Mouse (Mus musculus) embryonic facial prominence, embryonic 15.5 days (tissue): Measurements from ENCODE around the gene Mettl27. TPM values are rescaled to one million over a fixed set of nuclear protein-coding genes. Genes with fewer than 3 reads are reported as not detected.
"Not testable (repeated sequence)": the region's sequence is repeated elsewhere in the genome, so short reads cannot be mapped to it uniquely, and the experiment has no call there.

Source experiments
- ATAC-seq: fragments of 200-750 bp; cut with Nextera tagmentation; 2 replicates; pipeline ENCODE4 v1.8.0; 2017; ENCODE audit warnings: low read depth, moderate TSS enrichment; ENCODE audit not compliant: insufficient number of reproducible peaks, low FRiP score, low TSS enrichment
- H3K27ac ChIP-seq: fragments of 300-500 bp; sonication (generic); replicated peaks from 2 replicates; pipeline ENCODE4 v1.5.1; 2015; ENCODE audit warnings: mild to moderate bottlenecking, inconsistent platforms
- H3K27me3 ChIP-seq: fragments of 300-500 bp; sonication (generic); 2 replicates; pipeline ENCODE4 v1.6.1; 2015; ENCODE audit warnings: inconsistent platforms
- H3K36me3 ChIP-seq: fragments of 300-500 bp; sonication (generic); 2 replicates; pipeline ENCODE4 v1.6.1; 2015; ENCODE audit warnings: mild to moderate bottlenecking, inconsistent platforms
- H3K4me1 ChIP-seq: fragments of 300-500 bp; sonication (generic); 2 replicates; pipeline ENCODE4 v1.6.1; 2015; ENCODE audit warnings: inconsistent platforms
- H3K4me2 ChIP-seq: fragments of 300-500 bp; sonication (generic); replicated peaks from 2 replicates; pipeline ENCODE4 v1.6.1; 2015; ENCODE audit warnings: mild to moderate bottlenecking, inconsistent platforms
- H3K4me3 ChIP-seq: fragments of 300-500 bp; sonication (generic); replicated peaks from 2 replicates; pipeline ENCODE4 v1.5.1; 2015; ENCODE audit warnings: mild to moderate bottlenecking, inconsistent platforms
- H3K9ac ChIP-seq: fragments of 300-500 bp; sonication (generic); 2 replicates; pipeline ENCODE4 v1.6.1; 2015; ENCODE audit warnings: inconsistent platforms
- H3K9me3 ChIP-seq: fragments of 300-500 bp; sonication (generic); replicated peaks from 2 replicates; pipeline ENCODE4 v1.6.1; 2016; ENCODE audit warnings: inconsistent platforms
- WGBS: fragments of 180-500 bp; shearing (Covaris S2); methylation state at CpG from one replicate; pipeline ENCODE4 v1.1.7; 2015; 5-methylcytosine and 5-hydroxymethylcytosine counted together
- polyA plus RNA-seq: library from polyadenylated mRNA; unstranded; fragments of >200 nt; fragmentation: Nextera tagmentation; extraction: Ambion mirVana; gene quantifications from 2 replicates; pipeline ENCODE4 v1.2.1, GENCODE M21; 2015

Gene Mettl27
- polyA plus RNA-seq, 1 experiment from 2014 or later: 20.1 TPM

DNA sequence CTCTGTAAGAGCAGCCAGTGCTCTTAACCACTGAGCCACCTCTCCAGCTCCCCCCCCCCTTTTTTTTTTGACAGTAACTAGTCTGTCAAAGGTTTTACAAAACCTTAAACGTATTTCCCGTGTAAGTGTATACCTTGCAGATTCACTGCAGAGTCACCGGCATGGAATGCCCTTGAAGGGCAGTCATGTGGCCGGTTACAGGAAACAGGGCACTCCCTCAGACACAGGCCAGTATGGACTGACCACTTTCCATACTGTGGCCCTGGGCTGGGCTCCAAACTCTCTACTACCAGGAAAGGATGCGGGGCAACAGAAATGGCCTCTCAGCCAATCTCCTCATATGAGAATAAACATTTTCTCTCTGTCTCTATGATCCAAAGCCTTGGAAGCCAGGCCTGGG lies 23.3 kb downstream of the Mettl27 start:
- H3K9me3 ChIP-seq: no peaks in the 10 kb centered on the region
- no peak for ATAC-seq
- WGBS: 68% methylated on average over 5 of the region's 5 CpGs

DNA sequence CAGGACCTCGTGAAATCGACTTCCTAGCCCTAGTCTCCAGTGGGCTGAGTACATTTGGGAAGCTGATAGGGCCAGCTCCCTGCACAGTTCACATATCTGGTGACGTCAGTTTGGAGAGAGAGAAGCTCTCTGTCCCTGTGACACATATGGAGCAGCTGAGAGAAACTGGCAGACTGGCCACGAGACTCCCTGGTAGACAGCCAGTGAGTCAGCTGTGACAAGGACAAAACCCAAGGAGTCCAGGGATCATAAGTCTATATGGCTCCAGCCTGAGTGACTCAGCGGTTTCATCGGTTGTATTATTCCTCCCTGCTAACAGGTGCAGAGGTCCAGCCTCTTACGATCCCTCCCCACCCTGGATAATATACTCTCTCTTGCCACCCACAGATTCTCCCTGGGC lies 26.9 kb downstream of the Mettl27 start:
- Histone ChIP-seq H3K9ac (no peak overlapping the region), H3K4me2 (no peak overlapping the region), H3K9me3 (no peaks in the 10 kb centered on the region), H3K27ac (no peak overlapping the region), H3K36me3 (no peaks in the 10 kb centered on the region), H3K4me3 (no peak overlapping the region), H3K4me1 (peaks cover 8% of the 10 kb centered on the region), H3K27me3 (no peaks in the 10 kb centered on the region)
- ATAC-seq: peak; percentile 49; the same call in 1 of the 2 replicates
- 71% methylated on average over 7 of the region's 7 CpGs for WGBS

More for the DNA sequence above, 23.3 kb downstream of the Mettl27 start:
- H3K4me2 ChIP-seq: no peak overlapping the region
- no peak overlapping the region for H3K4me3 ChIP-seq
- no peaks in the 10 kb centered on the region for H3K27me3 ChIP-seq
- no peaks in the 10 kb centered on the region for H3K36me3 ChIP-seq
- peaks cover 9% of the 10 kb centered on the region for H3K4me1 ChIP-seq
- H3K27ac ChIP-seq: no peak overlapping the region
- no peak overlapping the region for H3K9ac ChIP-seq

DNA sequence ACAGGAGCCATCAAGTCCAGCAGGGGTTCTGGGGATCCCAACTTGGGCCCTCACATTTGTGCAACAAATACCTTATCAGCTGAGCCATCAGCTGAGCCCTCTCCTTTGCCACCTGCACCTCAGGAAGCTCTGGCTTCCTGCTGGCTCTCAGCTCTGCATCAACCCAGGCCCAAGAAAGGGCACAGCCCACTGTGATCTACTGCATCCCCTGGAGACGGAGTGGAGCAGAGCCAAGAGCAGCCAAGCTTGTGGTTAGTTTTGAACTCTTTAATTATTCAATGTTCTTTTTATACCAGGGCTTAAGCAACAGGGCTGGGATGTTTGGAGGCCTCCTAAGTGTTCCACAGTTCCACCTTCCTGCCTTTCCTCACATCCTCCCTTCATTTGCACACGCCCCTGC lies 28.3 kb downstream of the Mettl27 start:
- H3K4me2 ChIP-seq: no peak overlapping the region
- no peak overlapping the region for H3K9ac ChIP-seq
- no peaks in the 10 kb centered on the region for H3K36me3 ChIP-seq
- H3K4me1 ChIP-seq: peaks cover 9% of the 10 kb centered on the region
- H3K27me3 ChIP-seq: no peaks in the 10 kb centered on the region
- no peak overlapping the region for H3K4me3 ChIP-seq
- ATAC-seq: peak; percentile 34; the same call in 1 of the 2 replicates
- H3K9me3 ChIP-seq: no peaks in the 10 kb centered on the region
- 0 out of 2 replicates have a peak overlapping the region, but pooled peaks have one; percentile 41 for H3K27ac ChIP-seq
- WGBS: 41% methylated on average over 2 of the region's 2 CpGs

DNA sequence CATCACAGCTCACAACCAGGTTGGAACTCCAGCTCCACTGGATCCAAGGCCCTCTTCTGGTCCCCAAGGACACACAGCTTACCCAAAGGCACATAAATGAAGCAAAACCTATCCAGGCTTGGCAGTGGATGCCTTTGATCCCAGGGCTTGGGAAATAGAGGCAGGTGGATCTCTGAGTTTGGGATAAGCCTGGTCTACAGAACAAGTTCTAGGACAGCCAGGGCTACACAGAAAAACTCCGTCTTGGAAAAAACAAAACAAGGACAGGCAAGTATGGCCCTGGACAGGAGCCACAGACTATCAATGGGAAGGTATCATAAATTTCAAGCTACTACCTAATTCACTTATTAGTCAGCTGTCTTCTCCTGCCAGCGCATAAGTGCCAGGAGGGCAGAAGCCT lies 29.4 kb downstream of the Mettl27 start:
- H3K36me3 ChIP-seq: no peaks in the 10 kb centered on the region
- no peaks in the 10 kb centered on the region for H3K9me3 ChIP-seq
- H3K4me2 ChIP-seq: no peak overlapping the region
- ATAC-seq: no peak
- H3K27ac ChIP-seq: no peak overlapping the region
- H3K27me3 ChIP-seq: no peaks in the 10 kb centered on the region
- no peak overlapping the region for H3K9ac ChIP-seq
- peaks cover 19% of the 10 kb centered on the region for H3K4me1 ChIP-seq
- WGBS: 91% methylated on average over 2 of the region's 2 CpGs
- no peak overlapping the region for H3K4me3 ChIP-seq

DNA sequence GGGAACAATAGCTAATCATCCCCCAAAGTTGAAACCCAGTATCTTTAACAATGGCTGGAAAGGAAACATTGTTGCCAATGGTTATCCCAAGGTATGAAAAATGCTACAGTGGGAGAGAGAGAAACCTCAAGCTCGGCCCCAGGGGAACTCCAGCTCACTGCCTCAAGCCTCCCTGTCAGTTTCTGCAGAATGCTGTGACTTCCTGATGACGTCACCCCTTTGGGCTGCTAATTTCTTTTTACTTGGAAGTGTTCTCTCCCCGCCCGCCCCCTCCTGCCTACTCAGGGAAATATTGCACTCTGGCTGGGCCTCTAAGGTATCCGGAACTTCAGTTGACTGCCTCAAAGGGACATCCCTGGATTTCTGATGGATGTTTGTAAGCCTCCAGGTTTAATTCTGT lies 31.4 kb downstream of the Mettl27 start:
- Histone ChIP-seq H3K4me1 (peaks cover 23% of the 10 kb centered on the region), H3K4me3 (no peak overlapping the region), H3K27ac (no peak overlapping the region), H3K27me3 (no peaks in the 10 kb centered on the region), H3K9me3 (no peaks in the 10 kb centered on the region), H3K36me3 (no peaks in the 10 kb centered on the region), H3K9ac (no peak overlapping the region), H3K4me2 (no peak overlapping the region)
- WGBS: 28% methylated on average over 5 of the region's 5 CpGs
- ATAC-seq: no peak

DNA sequence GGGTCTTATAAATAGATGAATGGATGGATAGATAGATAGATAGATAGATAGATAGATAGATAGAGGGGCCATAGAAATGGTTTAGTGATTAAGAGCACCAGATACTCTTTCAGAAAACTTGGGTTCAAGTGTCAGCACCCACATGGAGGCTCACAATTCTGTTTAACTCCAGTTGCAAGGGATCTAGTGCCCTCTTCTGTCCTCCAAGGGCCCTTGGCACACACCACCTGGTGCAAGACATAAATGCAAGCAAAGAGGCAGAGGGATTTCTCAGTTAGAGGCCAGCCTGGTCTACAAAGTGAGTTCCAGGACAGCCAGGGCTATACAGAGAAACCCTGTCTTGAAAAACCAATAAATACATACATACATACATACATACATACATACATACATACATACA lies 32.5 kb downstream of the Mettl27 start:
- H3K36me3 ChIP-seq, H3K9ac ChIP-seq, ATAC-seq, H3K27me3 ChIP-seq, H3K4me2 ChIP-seq, H3K4me3 ChIP-seq, H3K9me3 ChIP-seq, H3K27ac ChIP-seq: not testable (repeated sequence)
- H3K4me1 ChIP-seq: peaks cover 23% of the 10 kb centered on the region

DNA sequence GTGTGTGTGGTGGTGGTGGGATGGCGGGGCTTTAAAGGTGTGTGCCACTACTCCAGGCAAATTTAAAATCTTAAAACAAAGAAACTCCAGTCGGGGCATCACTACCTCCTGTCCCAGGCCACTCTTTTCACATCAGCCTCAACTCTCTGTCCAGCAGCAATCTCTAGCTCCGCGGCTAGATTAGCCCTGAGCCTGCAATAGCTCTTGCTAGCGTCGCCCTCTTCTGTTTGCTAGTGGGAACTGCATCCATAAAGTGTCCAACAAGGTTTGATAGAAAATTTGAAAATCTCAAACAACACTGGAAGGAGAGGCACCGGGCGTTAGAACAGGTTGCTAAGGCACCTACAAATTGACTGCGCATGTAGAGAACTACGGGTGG lies 33.3 kb downstream of the Mettl27 start:
- no peaks in the 10 kb centered on the region for H3K36me3 ChIP-seq
- peak overlapping the region; percentile 58 for H3K4me2 ChIP-seq
- H3K4me3 ChIP-seq: peak overlapping the region; percentile 34
- H3K4me1 ChIP-seq: peaks cover 23% of the 10 kb centered on the region
- H3K9me3 ChIP-seq: no peaks in the 10 kb centered on the region
- 4% methylated on average over 10 of the region's 10 CpGs for WGBS
- peak overlapping the region; percentile 48; the same call in 1 of the 2 replicates for H3K27ac ChIP-seq
- no peaks in the 10 kb centered on the region for H3K27me3 ChIP-seq
- ATAC-seq: no peak
- no peak overlapping the region; the same call in 1 of the 2 replicates for H3K9ac ChIP-seq

DNA sequence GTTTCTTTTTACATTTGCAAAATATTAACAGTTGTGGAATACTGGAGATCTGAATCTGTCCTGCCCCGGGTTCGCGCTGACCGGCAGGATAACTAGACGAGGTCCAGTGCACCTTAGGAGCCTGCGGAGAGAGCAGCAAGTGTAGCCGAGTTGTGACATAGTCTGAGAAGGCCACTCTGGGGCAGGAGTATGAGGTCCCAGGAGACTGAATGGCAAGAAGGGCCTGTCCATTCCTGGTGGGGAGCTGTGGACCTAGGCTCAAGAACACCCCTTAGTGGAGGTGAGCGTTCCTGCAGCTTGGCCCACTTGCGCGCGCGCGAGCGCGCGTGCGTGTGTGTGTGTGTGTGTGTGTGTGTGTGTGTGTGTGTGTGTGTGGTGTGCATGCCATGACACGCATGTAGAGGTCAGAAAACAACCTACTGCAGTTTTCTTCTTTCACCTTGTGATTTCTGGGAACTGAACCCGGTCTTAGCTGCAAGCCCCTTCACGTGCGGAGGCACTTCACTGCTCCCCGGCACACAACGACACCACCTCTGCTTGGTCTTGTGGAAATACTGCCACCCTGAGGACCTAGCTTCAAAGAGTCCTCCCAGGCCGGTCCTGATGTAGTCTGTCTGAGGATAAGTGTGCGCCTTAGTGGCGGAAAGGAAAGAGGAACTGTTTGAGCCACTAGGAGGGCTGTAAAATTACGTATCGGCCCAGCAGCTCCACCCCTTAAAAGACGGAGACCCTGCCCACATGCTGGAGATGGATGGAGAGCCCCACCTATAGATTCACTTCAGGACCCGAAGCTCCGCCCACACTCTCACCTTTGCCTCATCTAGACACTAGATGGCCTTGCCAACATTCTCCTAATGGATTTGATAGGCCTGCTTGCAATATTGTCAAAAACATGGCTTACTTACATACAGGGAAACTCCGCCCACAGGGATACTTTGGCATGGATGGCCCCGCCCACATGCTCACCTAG lies 34.0 kb downstream of the Mettl27 start:
- WGBS: 4% methylated on average over 33 of the region's 33 CpGs
- peak; percentile 75 for ATAC-seq
- Histone ChIP-seq H3K9me3 (no peaks in the 10 kb centered on the region), H3K4me2 (peak overlapping the region; percentile 58), H3K4me3 (peak overlapping the region; percentile 34), H3K27ac (peak overlapping the region; percentile 48), H3K36me3 (no peaks in the 10 kb centered on the region), H3K4me1 (peaks cover 18% of the 10 kb centered on the region), H3K9ac (peak overlapping the region; percentile 6), H3K27me3 (no peaks in the 10 kb centered on the region)

DNA sequence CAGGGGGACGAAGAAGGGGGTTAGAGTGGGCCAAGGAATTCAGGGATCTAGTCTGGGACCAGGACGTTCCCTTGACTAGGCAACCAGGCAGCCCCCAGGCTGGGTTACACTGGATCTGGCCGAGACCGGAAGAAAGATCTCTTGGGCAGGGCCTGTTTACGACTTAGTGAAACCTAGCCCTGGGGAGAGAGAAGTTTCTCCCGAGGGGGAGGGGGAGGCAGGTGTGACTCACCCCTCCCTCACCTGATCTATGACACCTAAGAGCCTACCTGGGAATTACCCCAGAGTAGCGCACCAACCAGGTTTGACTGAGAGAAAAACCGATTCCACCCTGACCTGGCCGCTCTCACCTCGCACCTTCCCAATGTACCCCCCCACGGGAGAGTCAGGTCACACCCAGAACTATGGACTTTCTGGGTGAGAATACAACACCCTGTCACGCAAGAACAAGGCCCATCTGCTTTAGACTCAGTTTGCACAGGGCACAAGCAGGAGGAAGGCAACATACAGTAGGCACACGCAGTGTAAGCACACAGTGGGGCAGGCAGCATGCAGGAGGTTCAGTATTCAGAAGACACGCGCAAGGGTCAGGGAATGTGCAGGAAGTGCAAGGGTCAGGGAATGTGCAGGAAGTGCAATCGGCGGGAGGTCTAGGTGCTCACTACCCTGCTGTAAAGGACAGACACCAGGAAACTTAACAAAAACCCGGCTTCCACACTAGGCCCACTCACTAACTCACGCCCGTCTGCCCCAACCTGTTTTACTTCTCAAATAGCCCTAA lies 35.2 kb downstream of the Mettl27 start:
- Histone ChIP-seq H3K9ac (no peak overlapping the region), H3K4me1 (peaks cover 15% of the 10 kb centered on the region), H3K4me2 (no peak overlapping the region), H3K4me3 (no peak overlapping the region), H3K27ac (peak overlapping the region; percentile 45), H3K36me3 (no peaks in the 10 kb centered on the region), H3K9me3 (no peaks in the 10 kb centered on the region), H3K27me3 (no peaks in the 10 kb centered on the region)
- ATAC-seq: 0 out of 2 replicates have a peak, but pooled peaks have one; percentile 43
- WGBS: 59% methylated on average over 20 of the region's 20 CpGs

DNA sequence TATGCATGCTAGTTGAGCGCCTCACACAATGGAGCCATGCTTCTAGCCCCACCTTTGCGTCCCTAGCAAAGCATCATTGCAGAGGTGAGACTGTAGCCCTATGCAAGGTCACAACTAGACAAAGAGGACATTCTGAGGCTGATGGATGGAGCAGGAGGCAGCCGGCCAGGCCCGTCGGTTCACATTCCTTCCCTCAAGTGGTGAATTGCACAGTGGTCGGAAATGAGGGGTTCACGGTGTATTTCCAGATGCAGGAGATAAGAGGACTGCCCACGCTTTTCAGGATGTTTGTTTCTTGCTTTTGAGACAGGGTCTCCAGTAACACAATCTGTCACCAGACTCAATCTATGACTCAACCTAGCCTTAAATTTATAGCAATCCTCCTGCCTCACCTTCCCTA lies 38.5 kb downstream of the Mettl27 start:
- 47% methylated on average over 8 of the region's 8 CpGs for WGBS
- ATAC-seq: no peak

DNA sequence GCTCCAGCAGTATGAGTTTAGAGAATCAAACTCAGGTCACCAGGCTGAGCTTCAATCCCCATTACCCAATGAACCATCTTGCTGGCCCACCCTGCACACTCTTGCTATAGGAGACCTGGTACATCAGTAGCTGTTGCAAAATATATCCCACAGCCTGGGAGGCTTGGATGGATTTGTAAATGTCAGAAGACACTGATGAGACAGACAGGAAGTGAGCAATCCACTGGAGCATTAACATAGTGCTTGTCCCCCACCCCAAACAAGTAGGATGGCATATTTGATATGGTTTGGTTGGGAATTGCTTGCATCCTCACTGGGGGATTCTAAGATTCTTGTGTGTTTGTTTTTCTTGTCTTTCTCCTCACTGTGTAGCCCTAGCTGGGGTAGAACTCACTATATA lies 40.9 kb downstream of the Mettl27 start:
- H3K4me3 ChIP-seq: no peak overlapping the region
- no peak overlapping the region for H3K9ac ChIP-seq
- no peak for ATAC-seq
- H3K36me3 ChIP-seq: no peaks in the 10 kb centered on the region
- no peak overlapping the region for H3K4me2 ChIP-seq
- no peaks in the 10 kb centered on the region for H3K4me1 ChIP-seq
- H3K27ac ChIP-seq: no peak overlapping the region
- H3K9me3 ChIP-seq: no peaks in the 10 kb centered on the region
- no peaks in the 10 kb centered on the region for H3K27me3 ChIP-seq

More for the DNA sequence above, 38.5 kb downstream of the Mettl27 start:
- Histone ChIP-seq H3K27me3 (no peaks in the 10 kb centered on the region), H3K4me1 (peaks cover 11% of the 10 kb centered on the region), H3K27ac (no peak overlapping the region), H3K9me3 (no peaks in the 10 kb centered on the region), H3K4me2 (no peak overlapping the region), H3K36me3 (no peaks in the 10 kb centered on the region), H3K9ac (no peak overlapping the region), H3K4me3 (no peak overlapping the region)
